ENCODE assay signal across 30 mouse cellular contexts in genomic region chr2:97768850-97769249, GRCm38 (mm10).
DNase-seq lines count a peak whose midpoint lies in the region; ATAC-seq and TF ChIP-seq lines count a peak whose summit lies in the region.
"Had no signal": no experiment of that assay in that cellular context is flagged by ENCODE, and none has a peak within 500 bp of the region (broad histone marks: within the 10 kb centered on the region; RNA-seq: fewer than 3 reads in every experiment).

No protein-coding gene starts in this region.

- DNase-seq in frontal cortex, postnatal 10 days (ENCODE audit: low spot score in 2 of 2) = no peak
- no peak for DNase-seq in left cerebral cortex, adult 2 months (ENCODE audit: extremely low spot score in 1 of 2, low spot score in 2 of 2)
- no peak for DNase-seq in left cerebral cortex, postnatal 36 days (ENCODE audit: low spot score in 2 of 2)
- peak; percentile 74 for DNase-seq in brain, adult 2 months (ENCODE audit: low read depth, low spot score)
- DNase-seq in telencephalon, adult 2 months (ENCODE audit: low read depth, low spot score) = peak; percentile 71
- no peak for DNase-seq in heart, embryonic 10.5 days (ENCODE audit: low spot score)
- DNase-seq: adrenal gland, postnatal 10 days; adrenal gland, postnatal 36 days; B cell, adult 2 months; cerebellum, adult 11 months; cerebellum, adult 2 months; cerebellum, adult 9-11 months; cerebellum, postnatal 25 days; gastrocnemius, adult 2 months; gastrocnemius, postnatal 14 days; heart, adult 11 months; heart, postnatal 10 days; heart, postnatal 36 days had no signal

- 82% methylated on average over 3 of the region's 3 CpGs for WGBS in heart, embryonic 10.5 days

- intact Hi-C loops in left cerebral cortex, adult 2 months (cut with DNase I) = loop anchor here (2.0 kb wide), 1 partner anchor 62 kb away; no protein-coding TSS in a partner anchor
- intact Hi-C loops in left cerebral cortex, postnatal 36 days (cut with DNase I) = loop anchor here (10.0 kb wide), 1 partner anchor 496 kb away; no protein-coding TSS in a partner anchor

- H3K27ac ChIP-seq in left cerebral cortex, adult 2 months = peak overlapping the region; percentile 51
- no peak overlapping the region for H3K27ac ChIP-seq in heart, embryonic 10.5 days
- H3K27ac ChIP-seq: embryonic facial prominence, embryonic 12.5 days; embryonic facial prominence, embryonic 15.5 days; forebrain, embryonic 15.5 days; gastrocnemius, adult 2 months; heart, embryonic 15.5 days; hindbrain, embryonic 10.5 days; hindbrain, embryonic 13.5 days had no signal

- no peaks in the 10 kb centered on the region for H3K4me1 ChIP-seq in heart, embryonic 10.5 days
- H3K4me1 ChIP-seq: embryonic facial prominence, embryonic 12.5 days; embryonic facial prominence, embryonic 15.5 days; forebrain, embryonic 15.5 days; heart, embryonic 12.5 days; heart, embryonic 15.5 days; hindbrain, embryonic 10.5 days; hindbrain, embryonic 13.5 days had no signal

- no peak for TF ChIP-seq CTCF in left cerebral cortex, adult 2 months (IDR thresholded peaks at IDR 0.05)

- H3K4me3 ChIP-seq in left cerebral cortex, adult 2 months = no peak overlapping the region
- no peak overlapping the region for H3K4me3 ChIP-seq in heart, embryonic 10.5 days
- H3K4me3 ChIP-seq: embryonic facial prominence, embryonic 12.5 days; embryonic facial prominence, embryonic 15.5 days; forebrain, embryonic 15.5 days; gastrocnemius, adult 2 months; heart, embryonic 12.5 days; heart, embryonic 15.5 days; hindbrain, embryonic 10.5 days; hindbrain, embryonic 13.5 days had no signal

- no peaks in the 10 kb centered on the region for H3K36me3 ChIP-seq in heart, embryonic 10.5 days
- H3K36me3 ChIP-seq: embryonic facial prominence, embryonic 12.5 days; embryonic facial prominence, embryonic 15.5 days; forebrain, embryonic 15.5 days; G1E; heart, embryonic 12.5 days; heart, embryonic 15.5 days; hindbrain, embryonic 10.5 days; hindbrain, embryonic 13.5 days had no signal

- peak; percentile 99 for ATAC-seq in frontal cortex, adult (ENCODE audit: low TSS enrichment)
- ATAC-seq: forebrain, embryonic 15.5 days; hindbrain, embryonic 16.5 days; Patski had no signal

- H3K27me3 ChIP-seq in heart, embryonic 10.5 days (ENCODE audit: insufficient read depth, poor library complexity, severe bottlenecking) = no peaks in the 10 kb centered on the region
- H3K27me3 ChIP-seq: CH12.LX; embryonic facial prominence, embryonic 12.5 days; embryonic facial prominence, embryonic 15.5 days; forebrain, embryonic 15.5 days; heart, embryonic 12.5 days; heart, embryonic 15.5 days; hindbrain, embryonic 13.5 days; Patski had no signal

- no peaks in the 10 kb centered on the region for H3K9me3 ChIP-seq in heart, embryonic 10.5 days
- H3K9me3 ChIP-seq: embryonic facial prominence, embryonic 12.5 days; embryonic facial prominence, embryonic 15.5 days; forebrain, embryonic 15.5 days; heart, embryonic 15.5 days; hindbrain, embryonic 10.5 days; hindbrain, embryonic 13.5 days had no signal

Comparison
In these comparisons a context has a peak if more than half of its experiments do, and no peak if none do; other contexts are left out.
1. DNase-seq: peak in brain, adult 2 months (single experiment) and telencephalon, adult 2 months (single experiment); none in frontal cortex, postnatal 10 days (0 of 2), left cerebral cortex, adult 2 months (0 of 2), left cerebral cortex, postnatal 36 days (0 of 2) and heart, embryonic 10.5 days (single experiment).